Mouse (Mus musculus) CH12F3 (cell line): ENCODE measurements around the gene Celf2.
"Not testable (repeated sequence)": the region's sequence is repeated elsewhere in the genome, so short reads cannot be mapped to it uniquely, and the experiment has no call there.

Experiments
- in situ Hi-C: fragments of 300-500 bp; cut with MboI; formaldehyde crosslinking; loops from 2 replicates; pipeline ENCODE4 v1.14.3; 2020; ENCODE audit warnings: low sequenced_read_pairs

The Celf2 gene

DNA sequence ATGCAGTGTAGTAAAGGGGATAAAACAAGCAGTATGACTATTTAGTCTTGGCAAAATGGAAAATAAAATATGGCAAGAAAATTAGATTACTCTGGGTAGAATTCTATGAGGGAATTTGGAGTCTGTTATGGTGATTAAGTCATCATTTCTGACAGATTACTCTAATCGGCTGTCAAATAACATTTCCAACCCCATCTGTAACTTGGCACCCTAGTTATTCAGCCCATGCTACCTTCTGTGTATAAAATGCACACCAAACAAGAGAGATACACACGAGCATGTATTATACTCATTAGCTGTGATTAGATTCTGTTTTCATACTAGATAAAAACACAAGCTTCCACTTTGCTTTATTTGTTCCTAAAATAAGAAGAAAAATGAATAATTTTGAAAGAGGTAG, 872.2 kb downstream of the Celf2 start:
- in situ Hi-C loops: no loop called here

DNA sequence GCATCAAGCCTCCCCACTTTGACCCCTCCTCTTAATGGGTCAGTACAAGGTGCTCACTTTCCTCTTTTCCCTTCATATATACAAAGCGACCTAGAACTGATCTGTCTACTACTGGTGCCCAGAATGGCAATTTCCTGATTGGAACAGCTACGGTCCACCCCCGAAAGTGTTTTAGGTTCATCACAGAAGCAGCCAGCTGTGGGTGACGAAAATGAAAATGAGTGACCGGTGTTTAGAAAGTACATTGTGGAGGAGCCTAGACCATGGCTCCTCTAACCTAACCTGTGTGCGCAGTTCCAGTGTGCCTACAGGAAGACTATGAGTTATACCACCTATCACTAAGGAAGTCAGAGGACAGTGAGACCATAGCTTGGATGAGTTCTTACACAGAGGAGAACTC, 874.5 kb downstream of the Celf2 start:
- in situ Hi-C loops: no loop called here

DNA sequence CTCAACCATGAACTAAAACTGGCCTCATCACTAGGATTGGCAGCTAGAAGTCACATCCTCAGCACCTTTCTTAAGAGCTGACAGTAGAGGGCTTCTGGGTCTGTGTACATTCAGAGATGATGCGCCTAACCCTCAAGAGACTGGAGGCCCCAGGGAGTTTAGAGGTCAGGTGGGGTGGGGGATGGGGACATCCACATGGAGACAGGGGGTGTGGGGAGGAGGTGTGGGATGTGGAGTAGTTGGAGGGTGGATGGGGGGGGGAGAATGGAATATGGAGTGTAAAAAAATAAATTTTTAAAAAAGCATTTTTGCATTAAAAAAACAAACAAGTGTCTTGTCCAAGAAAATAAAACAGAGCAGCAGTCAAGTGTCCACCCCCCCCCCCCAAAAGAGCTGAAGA, 876.2 kb downstream of the Celf2 start:
- in situ Hi-C loops: no loop called here

DNA sequence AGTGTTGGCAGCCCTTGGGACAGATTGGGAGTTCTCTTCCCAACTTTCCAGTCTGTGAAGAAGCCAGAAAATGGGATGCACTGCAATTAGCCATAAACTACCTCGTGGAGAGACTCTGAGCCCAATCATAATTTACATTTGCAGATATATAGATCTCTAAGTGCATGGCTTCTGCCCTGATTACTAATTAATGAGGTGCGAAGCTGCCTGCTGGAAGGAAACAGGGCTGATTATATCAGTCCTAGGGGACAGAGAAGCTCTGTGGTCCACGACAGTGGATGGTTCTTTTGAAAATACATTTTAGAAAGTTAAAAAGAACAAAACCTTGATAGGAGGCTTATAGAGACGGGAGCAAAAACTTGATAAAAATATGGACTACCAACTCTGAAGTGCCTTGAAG, 885.6 kb downstream of the Celf2 start:
- in situ Hi-C loops: no loop called here

DNA sequence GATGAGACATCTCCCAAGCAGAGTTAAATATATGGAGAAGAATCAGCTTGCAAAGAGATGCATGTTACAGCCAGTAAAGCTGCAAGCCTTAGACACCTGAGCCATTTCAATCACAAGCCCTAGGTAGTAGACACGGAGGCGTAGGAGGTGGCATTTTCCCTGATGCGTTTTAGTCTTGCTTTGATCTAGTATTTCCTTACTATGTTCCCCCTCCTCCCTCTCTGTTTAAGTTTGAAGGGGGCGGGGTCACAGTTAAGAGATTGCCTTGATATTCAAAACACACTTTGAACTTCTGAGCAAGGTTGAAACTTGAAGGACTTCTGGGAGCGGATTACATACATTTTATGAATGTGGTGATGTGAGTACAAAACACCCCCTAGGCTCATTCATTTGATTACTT, 887.3 kb downstream of the Celf2 start:
- in situ Hi-C loops: no loop called here

DNA sequence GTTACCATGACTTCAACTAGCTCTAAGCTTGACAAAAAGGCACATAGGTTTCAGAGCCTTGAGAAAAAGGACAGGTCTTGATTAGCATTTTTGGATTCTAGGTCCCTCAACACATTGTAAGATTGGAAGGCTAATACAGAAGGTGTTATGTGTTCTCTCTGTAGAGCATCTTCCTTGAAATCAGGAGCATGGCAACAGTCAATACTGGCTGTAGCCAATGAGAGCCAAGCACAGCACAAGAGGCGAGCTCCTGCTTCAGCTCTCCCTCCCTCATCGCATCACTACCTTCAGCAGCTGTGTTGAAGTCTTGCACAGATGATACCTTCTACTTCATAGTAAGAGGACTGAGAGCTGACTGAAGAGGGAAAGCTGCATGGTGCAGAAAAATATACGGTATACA, 890.5 kb downstream of the Celf2 start:
- in situ Hi-C loops: no loop called here

DNA sequence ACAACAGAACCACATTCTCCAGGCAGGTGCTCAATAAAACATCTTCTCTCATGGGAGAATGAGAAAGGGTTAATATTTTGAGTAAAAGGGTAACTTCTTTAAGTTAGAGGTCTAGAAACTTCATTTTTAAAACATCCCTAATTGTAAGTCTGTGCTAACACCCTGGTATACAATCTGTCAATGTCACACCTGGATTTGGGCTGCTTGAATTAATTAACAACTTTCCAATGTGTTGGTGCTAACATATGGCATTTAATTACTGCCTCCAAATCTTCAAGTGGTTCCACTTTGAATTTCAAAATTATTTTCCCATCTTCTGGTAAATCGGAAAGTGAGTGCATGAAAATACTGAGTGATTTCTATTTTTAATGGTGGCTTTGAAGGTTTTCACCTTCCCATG, 890.9 kb downstream of the Celf2 start:
- in situ Hi-C loops: no loop called here

DNA sequence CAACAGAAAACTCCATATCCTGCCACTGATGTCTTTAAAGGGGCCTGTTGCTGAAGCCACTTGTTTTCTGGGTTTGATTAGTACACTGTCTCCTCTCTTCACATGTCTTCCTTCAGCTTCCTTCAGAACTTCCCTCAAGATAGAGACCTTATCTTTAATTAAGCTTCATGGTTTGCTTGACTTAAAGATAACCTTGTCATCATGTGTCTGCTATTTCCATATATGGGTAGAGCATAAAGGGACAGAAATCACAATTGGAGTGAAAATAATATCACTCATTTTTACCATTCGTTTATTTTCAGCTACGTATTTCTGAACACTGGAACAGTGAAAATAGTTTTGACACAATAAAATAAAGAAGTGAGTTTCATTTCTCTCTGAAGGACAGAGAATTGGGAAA, 905.0 kb downstream of the Celf2 start:
- in situ Hi-C loops: no loop called here

DNA sequence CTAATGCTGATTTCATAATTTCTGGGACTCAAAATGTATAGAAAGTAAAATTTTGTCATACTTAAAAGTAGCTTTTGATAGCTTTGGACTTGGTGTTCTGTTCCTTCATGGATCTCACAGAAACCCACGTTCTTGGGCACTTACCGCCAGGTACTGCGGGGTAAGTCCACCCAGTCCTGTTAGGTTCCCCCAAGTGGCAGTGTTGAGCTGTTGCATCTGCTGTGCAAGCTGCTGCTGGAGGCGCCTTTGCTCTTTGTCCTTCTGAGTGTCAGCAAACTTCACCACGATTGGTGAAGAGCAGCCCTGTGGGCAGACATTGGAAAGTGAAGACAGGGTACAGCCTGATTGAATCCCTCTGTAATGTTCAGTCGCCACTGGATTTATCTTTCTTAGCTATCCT, 905.5 kb downstream of the Celf2 start:
- in situ Hi-C loops: no loop called here

DNA sequence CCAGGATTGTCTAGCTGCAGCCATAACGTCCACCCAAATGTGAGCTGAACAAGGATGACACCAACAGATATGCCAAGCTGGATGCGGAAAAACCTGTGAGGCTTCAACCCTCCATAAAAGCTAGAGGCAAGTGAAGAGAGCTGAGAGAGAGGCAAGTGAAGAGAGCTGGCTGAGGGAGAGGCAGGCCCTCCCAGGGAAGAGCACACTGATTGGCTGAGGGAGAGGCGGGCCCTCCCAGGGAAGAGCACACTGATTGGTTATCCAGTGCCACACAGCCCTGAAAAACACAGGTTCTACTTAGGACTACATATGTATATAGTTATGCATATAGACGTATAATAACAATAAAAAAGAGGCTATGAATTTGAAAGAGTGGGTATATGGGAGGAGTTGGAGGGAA, 907.2 kb downstream of the Celf2 start:
- in situ Hi-C loops: no loop called here

DNA sequence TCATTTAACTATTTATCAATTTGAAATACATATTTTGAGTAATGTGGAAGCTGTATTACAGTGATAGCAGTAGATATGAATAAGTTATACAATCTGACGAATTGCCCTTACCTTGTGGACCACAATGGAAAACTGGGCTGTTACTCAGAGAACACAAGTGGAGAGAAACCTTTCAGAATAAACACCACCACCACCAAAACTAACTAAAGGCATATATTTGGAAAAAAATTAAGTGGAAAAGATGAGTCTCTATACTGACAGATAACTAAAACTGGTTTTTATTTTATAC, 910.5 kb downstream of the Celf2 start:
- in situ Hi-C loops: no loop called here

DNA sequence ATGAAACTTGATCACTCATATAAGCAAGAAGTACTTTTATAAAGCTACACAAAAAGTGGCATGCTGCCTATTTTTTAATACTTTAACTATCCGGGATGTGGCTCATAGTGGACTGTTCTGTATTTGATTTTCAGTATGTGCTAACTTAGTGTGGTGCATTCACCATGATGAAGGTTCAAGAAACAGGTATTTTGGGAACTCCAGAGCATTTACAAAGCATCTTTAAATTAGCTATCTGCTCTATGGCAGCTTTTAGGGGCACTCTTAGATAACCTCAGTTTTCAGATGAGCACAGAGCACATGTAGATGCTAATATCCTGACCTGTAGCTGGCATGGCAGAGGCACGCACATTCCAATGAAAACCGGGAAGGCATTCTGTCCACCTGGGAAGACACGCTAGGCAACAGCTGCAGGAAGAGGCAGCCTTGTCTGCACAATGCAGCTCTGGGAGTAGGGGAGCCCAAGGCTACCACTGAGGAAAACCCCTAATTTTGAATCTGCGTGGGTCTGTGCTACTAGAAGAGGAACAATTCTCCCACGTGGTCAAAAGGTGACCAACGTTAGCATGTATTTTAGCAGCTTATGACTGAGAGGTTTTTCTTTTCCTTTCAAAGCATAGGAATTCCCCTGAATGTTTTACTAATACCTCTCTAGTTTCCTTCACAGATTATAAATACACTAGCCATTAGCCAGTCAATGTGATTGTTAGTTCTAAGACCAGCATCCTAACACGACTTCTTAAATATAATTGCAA, 911.1 kb downstream of the Celf2 start:
- in situ Hi-C loops: no loop called here

DNA sequence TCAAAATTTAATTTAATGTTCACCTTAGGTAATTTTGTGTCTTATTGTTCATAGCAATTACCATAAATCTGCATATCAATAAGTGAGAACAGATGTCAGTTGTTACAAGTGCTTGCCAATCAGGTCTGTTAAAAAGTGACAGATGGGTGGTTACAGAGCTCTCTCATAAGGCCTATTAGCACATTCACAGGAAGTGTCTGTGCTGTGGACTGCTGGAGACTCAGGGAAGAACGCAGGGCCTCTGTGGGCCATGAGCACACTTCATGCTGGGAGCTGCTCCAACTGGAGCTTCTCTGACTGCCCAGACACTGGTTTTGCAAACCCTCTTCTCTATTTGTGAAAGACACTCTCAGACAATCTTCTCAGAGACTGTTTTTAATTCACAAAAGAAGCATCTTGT, 914.6 kb downstream of the Celf2 start:
- in situ Hi-C loops: no loop called here

DNA sequence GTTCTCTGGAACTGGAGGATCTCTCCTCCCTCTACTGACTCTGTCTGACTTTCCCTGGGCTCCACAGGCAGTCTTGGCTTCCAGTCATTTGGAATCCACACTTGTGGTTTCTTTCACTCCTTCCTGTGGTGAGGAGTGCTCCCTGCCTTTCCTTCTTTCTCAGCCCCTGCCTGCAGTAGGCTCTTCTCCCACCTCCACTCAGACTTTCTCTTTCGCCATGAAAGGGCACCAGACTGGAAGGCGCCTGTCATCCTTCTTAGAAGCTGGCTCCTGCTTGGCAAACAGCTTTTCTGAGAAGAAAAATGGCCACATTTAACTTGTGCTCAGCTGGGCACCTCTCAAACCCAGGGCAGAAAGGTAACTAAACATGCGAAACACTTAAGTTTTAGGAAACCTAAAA, 915.2 kb downstream of the Celf2 start:
- in situ Hi-C loops: no loop called here

DNA sequence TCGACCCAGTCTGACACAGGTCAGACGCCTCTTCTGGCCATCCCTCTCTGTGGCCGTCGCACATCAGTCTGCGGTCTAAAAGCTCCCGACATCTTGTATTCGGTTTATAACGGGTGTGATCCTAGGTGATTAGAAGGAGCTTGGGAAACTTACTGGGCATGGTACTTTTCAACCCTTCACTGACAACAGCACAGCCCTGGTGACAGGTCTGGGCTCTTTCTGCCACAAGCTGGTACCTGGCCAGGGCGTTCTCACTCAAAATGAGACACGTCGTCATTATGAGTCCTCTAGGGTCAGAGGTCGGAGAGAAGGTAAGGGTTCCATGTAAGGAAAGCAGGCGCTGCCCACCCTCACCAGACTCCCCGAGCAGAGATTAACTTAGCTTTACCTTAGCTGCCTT, 915.6 kb downstream of the Celf2 start:
- in situ Hi-C loops: no loop called here

DNA sequence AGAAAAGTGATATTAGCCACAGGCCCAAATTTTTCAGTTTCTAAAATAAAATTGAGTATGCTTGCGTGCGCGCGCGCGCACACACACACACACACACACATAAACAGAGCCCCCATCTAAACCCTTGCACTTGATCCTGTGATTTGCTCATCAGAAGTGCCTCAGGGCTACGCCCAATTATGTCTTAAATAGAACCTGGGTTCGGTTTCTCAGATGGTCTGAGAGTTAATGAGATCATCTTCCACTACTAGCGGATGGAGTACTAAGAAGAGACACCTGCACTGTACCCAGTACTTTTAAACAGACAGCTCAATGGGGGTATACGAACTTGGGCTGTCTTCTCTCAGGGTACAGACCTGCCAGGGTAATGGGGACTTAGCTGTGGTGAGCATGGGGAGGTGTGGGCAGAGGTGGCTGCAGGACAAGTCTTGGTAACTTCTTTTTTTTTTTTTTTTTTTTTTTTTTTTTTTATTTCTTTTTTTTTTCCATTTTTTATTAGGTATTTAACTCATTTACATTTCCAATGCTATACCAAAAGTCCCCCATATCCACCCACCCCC, 923.2 kb downstream of the Celf2 start:
- in situ Hi-C loops: no loop called here

DNA sequence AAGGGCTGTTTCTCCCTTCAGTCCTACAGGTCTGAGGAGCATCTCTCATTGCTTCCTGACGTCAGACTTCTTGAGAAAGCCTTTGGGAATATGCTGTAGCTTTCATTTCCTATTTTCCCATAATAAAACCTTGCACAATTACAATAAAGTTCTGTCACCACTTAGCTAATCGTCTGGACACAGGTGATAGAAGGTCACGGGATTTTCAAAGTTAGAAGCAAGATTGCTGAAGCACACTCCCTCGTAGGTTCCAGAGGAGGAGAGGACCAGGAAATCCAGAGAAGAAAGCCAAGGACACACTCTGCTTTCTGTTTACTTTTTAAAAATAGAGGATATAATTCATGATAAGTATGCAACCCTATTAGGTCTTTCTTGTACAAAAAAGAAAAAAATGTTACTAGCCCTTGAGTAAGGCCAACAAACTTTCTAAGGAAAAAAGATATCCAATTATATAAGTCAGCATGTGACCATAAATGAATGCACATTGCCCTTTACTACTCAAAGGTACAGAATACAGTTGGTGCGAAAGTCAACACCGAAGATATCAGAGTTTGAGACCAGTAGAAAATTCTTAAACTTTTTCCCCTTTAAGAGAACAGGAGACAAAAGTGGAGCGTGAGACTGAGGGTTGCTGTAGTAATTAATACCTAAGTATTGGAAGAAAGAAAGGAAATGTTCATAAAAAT, 924.2 kb downstream of the Celf2 start:
- in situ Hi-C loops: no loop called here

DNA sequence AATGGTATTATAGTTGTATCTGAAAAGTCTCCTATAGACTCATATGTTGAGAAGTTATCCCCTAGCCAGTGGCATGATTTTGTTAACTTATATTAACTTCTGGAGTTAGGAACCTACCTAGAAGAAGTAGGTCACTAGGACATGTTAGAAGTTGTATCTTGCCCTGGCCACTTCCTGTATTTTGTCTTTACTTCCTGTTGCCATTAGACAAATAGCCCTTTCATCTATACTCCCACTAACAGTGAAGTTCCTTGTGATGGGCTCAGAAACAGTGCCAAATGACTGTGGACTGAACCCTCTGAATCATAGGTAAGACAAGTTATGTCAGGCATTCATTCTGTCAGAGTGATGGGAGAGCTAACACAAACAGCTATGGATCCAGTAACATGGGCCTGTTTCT, 926.7 kb downstream of the Celf2 start:
- in situ Hi-C loops: no loop called here

DNA sequence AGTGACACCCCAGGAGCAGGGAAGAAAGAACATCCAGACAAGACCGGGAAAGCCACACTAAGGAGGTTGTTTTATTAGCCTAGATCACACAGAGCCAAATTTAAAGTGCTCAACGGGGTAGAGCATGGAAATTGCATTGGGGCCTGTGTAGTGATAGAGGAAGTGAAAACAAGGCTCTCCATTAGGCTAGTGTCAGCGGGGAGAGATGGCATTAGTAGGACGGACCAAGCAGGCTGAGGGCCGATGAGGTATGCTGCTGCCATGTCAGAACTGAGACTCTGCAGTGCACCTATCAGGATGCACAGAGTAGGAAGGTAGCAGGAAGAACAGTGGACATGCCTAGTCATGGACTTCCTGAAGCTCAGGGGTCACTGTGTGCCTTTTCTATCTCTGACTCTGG, 929.3 kb downstream of the Celf2 start:
- in situ Hi-C loops: no loop called here

DNA sequence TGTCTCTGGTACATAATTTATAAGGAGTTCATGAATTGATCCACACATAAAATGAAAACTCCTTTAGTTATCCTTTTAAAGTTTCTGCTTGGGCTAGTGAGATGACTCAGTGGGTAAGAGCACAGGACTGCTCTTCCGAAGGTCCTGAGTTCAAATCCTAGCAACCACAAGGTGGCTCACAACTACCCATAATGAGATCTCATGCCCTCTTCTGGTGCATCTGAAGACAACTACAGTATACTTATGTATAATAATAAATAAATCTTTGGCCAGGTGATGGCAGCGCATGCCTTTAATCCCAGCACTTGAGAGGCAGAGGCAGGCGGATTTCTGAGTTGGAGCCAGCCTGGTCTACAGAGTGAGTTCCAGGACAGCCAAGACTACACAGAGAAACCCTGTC, 934.0 kb downstream of the Celf2 start:
- in situ Hi-C loops: not testable (repeated sequence)

DNA sequence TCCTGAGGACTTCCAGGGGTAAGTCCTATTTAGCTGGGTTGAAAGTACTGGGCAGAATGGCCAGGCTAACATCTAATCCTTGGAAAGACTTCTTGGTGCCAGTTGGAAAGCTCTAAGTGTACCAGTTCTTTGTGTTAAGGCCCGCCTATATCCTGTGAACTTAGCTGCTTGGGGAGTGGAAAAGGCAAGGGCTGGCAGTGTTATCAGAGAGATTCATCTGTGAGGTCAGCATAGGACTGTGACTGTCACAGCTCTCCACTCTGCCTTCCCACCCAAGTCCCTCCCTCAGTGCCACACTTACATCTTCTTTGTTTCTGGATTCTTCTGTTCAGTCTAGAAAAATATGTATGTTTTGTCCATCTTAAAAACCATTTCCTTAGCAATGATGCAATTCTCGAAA, 935.7 kb downstream of the Celf2 start:
- in situ Hi-C loops: no loop called here

DNA sequence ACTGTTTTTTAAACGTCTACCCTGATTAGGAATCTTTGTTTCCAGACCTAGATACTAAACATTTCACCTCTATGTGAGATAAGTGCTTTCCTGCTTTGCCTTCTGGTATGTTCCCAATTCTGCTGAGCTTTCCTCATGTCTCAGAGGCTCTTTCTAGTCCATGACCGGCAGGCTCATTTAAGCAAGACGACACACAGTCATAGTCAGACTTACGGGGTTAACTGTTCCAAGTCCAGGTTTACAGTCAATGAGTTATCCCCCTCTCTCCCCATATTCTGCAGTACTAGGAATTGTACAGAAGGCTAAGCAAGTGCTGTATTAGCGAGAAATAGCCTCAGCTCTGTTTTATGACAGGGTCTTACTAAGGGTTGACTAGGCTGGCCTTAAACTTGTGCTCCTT, 936.4 kb downstream of the Celf2 start:
- in situ Hi-C loops: no loop called here

DNA sequence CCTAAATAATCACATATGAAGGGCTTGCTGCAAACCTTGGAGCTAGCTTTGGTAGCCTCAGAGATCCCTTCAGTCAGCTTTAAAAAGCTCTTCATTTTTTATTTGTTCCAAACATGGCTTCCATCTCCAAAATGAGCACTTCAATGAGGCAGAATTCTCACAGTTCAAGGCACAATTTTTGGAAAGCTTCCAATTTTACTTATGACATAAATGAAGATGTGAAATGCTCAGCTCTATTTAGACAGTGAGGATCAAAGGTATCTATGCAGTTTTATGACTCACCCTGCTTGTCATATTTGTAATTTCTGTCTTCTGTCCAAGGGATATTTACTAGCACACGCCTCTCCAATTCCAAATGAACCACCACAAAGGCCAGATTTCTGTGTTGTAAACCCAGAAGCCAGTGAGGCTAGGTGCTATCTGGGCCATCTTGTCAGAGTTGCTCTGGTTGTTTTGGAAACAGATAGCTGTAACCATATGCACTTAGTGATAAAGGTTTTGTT, 940.3 kb downstream of the Celf2 start:
- in situ Hi-C loops: no loop called here
